Mouse (Mus musculus): Measurements from ENCODE around the gene Gamt.

The Gamt gene

DNA sequence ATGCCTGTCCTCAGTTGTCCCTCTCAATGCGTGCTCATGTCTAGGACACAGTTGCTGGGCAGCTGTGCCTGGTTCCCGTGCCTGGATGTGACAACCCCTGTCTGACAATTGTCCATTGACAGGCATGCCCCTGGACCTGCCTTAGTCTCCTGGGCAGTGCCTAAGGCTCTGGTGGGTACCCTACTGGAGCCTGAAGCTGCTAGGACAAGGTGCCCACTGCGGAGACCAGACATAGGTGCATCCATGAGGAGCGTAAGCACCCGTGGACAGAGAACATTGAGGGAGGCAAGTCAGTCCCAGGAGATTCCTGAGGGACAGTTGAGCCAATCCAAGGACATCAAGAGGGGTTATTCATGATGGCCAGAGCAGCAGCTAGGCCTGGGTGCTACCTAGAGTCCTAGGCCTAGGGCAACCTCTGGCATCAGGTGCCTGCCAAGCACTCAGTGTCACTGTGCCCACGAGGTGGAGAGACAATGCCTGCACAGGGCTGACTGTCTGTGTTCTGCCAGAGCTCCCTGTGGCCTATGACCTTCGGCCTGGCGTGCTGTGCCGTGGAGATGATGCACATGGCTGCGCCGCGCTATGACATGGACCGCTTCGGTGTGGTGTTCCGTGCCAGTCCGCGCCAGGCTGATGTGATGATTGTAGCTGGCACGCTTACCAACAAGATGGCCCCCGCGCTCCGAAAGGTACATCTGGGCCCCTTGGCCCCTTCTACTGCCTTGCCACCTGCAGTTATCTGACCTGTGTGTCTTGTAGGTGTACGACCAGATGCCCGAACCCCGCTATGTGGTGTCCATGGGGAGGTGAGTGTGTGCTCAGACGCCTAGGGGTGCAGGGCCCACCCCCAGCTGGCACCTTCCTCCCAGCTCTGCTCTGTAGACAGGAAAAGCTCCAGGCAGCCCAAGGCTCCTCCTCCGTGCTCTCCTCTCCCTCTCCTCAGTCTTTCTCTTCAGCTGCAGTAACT lies 6.2 kb downstream of the Gamt start:
- no peak for TF ChIP-seq GATA4 (IDR thresholded peaks at IDR 0.05; ENCODE audit: insufficient replicate concordance, low read length)

- TF ChIP-seq GATA4 (IDR thresholded peaks at IDR 0.05; ENCODE audit: insufficient replicate concordance, low read length), result no peak
These were observed 7.3 kb downstream of the Gamt start for GRCm38 (mm10) chr10:80253551-80253950.

- no peak for TF ChIP-seq GATA4 (IDR thresholded peaks at IDR 0.05; ENCODE audit: insufficient replicate concordance, low read length)
These were observed 8.1 kb downstream of the Gamt start for GRCm38 (mm10) chr10:80252493-80253274.

DNA sequence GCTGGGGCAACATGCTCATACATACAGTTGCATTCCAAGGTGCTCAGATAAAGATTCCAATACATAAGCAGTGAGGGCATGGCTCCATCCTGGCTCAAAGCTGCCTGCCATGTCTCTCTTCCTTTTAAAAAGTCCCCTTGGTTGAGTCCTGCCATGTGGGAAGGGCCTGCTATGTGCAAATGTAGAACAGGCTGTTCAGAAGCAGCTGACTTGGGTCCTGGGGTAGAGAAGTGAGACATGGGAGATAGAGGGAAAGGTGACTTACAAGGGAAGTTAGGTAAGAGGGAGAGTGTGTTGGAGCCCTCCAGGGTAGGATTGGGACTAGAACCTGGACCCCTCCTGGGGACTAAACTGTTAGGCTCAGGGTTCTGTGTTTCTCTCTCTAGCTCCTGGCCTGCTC lies 8.8 kb downstream of the Gamt start:
- TF ChIP-seq GATA4 (IDR thresholded peaks at IDR 0.05; ENCODE audit: insufficient replicate concordance, low read length), result no peak

- TF ChIP-seq GATA4 (IDR thresholded peaks at IDR 0.05; ENCODE audit: insufficient replicate concordance, low read length), result no peak
These were observed 10.2 kb downstream of the Gamt start for GRCm38 (mm10) chr10:80250573-80250972.

- TF ChIP-seq GATA4 (IDR thresholded peaks at IDR 0.05; ENCODE audit: insufficient replicate concordance, low read length), result no peak
These were observed 10.8 kb downstream of the Gamt start for GRCm38 (mm10) chr10:80250059-80250458.

- peak; percentile 12; the same call in 1 of the 2 replicates for TF ChIP-seq GATA4 (IDR thresholded peaks at IDR 0.05; ENCODE audit: insufficient replicate concordance, low read length)
These were observed 11.7 kb downstream of the Gamt start, which contains the start of gene Ndufs7 for GRCm38 (mm10) chr10:80248971-80249640. Gene Ndufs7 (plus strand): TSS chr10:80249121.

DNA sequence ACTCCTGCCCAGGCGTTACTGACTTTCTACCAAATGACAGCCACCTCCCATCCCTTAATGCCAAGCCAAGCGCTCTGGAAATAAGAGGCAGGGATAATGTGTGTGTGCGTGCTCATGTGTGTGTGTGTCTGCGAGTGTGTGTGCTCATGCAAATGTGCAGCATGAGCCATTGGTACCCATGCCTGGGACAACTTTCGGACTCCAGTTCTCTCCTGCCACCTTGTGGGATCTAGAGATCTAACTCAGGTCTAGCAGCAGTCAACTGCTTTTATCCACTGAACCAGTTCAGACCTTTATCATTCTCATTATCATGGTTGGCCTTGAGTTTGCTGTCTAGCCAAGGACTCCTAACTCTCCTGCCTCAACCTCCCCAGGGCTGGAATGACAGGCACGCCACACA lies 13.0 kb downstream of the Gamt start:
- TF ChIP-seq GATA4 (IDR thresholded peaks at IDR 0.05; ENCODE audit: insufficient replicate concordance, low read length), result no peak

DNA sequence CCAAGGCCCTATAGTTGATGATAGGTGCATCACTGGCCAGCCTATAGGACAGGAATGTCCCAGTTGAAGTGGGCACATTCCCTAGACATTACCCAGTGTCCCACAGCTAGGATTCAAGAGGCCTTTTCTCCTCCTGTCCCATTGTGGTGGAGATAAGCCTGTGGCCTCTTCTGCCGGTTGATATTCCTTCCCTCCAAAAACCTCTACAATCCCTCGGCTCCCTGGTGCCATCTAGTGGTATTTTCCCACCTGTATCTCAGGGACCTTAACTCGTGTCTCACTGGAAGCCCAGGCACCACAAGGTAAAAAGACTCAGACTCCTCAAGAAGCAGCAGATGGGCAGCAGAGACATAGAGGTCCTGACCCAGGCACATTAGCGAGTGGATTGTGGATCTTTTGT lies 15.2 kb downstream of the Gamt start:
- peak; percentile 55; the same call in 1 of the 2 replicates for TF ChIP-seq GATA4 (IDR thresholded peaks at IDR 0.05; ENCODE audit: insufficient replicate concordance, low read length)

DNA sequence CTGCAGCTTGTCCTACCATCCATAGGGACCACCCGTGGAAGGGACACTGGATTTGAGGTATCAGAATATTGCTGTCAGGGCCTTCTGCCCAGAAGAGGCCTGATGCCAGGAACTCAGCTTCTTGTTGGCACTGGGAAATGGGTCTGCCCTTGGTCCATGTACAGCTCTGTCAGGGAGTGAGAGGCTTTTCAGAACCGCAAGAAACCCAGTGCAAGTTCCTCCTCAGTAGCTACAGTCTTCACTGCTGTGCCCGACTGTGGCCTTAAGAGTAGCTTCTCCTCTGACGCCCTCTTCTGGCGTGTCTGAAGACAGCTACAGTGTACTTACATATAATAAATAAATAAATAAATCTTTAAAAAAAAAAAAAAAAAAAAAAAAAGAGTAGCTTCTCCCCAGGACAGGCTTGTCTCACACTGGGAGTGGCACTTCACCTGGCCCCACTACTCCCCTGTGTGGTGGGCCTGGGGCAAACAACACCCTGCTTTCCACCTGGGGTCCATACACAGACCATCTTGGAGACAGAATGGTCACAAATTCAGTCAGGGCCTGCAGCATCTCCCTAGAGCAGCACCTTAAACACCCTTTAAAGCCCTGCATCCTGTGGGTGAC lies 15.9 kb downstream of the Gamt start:
- TF ChIP-seq GATA4 (IDR thresholded peaks at IDR 0.05; ENCODE audit: insufficient replicate concordance, low read length), result no peak

GRCm38 (mm10) chr10:80242607-80243006 lies 18.2 kb downstream of the Gamt start:
- no peak for TF ChIP-seq GATA4 (IDR thresholded peaks at IDR 0.05; ENCODE audit: insufficient replicate concordance, low read length)

GRCm38 (mm10) chr10:80242088-80242487 lies 18.7 kb downstream of the Gamt start:
- no peak for TF ChIP-seq GATA4 (IDR thresholded peaks at IDR 0.05; ENCODE audit: insufficient replicate concordance, low read length)

- TF ChIP-seq GATA4 (IDR thresholded peaks at IDR 0.05; ENCODE audit: insufficient replicate concordance, low read length), result no peak
These were observed 21.0 kb downstream of the Gamt start for GRCm38 (mm10) chr10:80239791-80240190.

DNA sequence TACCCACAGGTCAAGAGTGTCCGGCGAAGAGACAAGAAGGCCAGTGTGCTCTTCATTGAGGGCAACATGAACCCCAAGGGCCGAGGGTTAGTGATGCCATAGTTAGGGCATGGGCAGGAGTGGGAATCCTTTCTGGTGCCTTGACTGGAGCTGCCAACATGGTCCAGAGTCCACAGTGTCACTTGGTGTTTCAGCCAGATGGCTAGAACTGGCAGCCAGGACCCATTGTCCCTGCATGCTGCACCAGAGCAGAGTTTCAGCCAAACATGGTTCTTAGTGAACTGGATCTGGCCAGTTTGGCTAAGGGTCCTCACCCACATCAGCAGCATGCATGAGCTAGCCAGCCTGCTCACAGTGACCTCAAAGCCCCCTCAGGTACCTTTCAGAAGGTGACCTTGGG lies 22.5 kb downstream of the Gamt start:
- no peak for TF ChIP-seq GATA4 (IDR thresholded peaks at IDR 0.05; ENCODE audit: insufficient replicate concordance, low read length)

DNA sequence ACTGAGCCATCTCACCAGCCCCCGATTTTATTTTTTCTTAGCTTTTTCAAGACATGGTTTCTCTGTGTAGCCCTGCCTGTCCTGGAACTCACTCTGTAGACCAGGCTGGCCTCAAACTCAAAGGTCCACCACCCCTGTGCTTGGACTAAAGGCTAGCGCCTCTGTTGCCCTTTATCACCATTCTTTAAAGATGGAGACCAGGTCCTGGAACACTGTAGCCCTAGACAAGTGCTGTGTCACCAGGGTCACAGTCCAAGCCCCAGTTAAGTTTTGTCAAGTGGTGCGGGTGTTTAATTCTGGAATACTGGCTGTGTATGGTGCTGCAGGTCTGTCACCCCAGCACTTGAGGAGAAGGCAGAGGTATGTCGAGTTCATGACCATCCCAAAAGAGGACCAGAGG lies 23.8 kb downstream of the Gamt start:
- no peak for TF ChIP-seq GATA4 (IDR thresholded peaks at IDR 0.05; ENCODE audit: insufficient replicate concordance, low read length)
